Mouse (Mus musculus): ENCODE data around the gene Gm2035. TPM values are rescaled to one million over a fixed set of nuclear protein-coding genes. Genes with fewer than 3 reads are reported as not detected.
"Not testable (repeated sequence)": the region's sequence is repeated elsewhere in the genome, so short reads cannot be mapped to it uniquely, and the experiment has no call there.

Gm2035 gene
- not detected in 3 replicates for total RNA-seq (2017)

DNA sequence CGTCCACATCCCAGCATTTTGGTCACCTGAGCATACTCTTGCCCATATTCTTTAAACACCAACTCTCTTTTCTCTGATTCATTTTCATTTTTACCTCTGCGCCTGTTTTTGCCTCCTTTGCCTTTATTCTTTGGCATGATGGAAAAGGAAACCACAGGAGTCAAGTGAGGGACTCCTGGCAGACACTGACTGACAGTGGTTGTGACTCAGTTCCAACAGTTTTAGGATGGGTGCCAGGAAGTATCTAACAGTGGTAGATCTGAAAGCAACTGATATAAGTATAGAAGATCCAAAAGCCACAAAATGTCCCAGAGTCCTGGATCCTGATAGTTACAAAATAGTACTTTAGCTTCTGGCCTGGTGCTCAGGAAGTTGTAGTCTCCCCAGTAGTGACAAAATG, at the start of gene Gm2035:
TSS of gene Gm2035 (minus strand) at position 137 of the 400 bp plus-strand sequence.
- ATAC-seq (replicated peaks; ENCODE audit: insufficient number of reproducible peaks, low FRiP score, low TSS enrichment, poor library complexity, severe bottlenecking) = not testable (repeated sequence)

DNA sequence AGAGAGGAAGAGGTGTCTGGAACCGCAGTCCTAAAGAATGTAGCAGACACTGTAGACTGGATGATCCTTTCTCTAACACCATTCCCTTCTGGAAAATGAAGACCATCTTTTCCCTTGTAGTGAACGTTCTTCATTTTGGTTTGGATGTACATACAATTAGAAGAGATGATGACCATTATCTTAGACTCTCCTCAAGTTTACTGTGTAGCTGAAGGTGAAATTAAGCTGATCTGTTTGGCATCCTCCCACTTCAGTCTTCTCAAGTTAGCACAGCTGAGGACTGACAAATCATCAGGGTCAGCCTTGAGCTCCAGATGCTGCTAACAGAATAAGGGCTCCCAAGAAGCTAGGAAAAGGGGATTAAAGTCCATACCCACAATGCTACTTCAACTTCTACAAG, 34.1 kb upstream of the Gm2035 start, which contains the start of gene Gm2042:
TSS of gene Gm2042 (plus strand) at position 301 of the 400 bp plus-strand sequence.
- not testable (repeated sequence) for ATAC-seq (replicated peaks; ENCODE audit: insufficient number of reproducible peaks, low FRiP score, low TSS enrichment, poor library complexity, severe bottlenecking)

DNA sequence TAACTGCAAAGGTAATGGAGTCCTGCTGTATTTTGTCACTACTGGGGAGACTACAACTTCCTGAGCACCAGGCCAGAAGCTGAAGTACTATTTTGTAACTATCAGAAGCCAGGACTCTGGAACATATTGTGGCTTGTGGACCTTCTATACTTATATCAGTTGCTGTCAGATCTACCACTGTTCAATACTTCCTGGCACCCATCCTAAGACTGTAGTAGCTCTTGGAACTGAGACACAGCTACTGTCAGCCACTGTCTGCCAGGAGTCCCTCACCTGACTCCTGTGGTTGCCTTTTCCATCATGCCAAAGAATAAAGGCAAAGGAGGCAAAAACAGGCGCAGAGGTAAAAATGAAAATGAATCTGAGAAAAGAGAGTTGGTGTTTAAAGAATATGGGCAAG, 24.6 kb downstream of the Gm2035 start, which contains the start of gene Gm2022:
TSS of gene Gm2022 (plus strand) at position 301 of the 400 bp plus-strand sequence.
- ATAC-seq (replicated peaks; ENCODE audit: insufficient number of reproducible peaks, low FRiP score, low TSS enrichment, poor library complexity, severe bottlenecking) = not testable (repeated sequence)

DNA sequence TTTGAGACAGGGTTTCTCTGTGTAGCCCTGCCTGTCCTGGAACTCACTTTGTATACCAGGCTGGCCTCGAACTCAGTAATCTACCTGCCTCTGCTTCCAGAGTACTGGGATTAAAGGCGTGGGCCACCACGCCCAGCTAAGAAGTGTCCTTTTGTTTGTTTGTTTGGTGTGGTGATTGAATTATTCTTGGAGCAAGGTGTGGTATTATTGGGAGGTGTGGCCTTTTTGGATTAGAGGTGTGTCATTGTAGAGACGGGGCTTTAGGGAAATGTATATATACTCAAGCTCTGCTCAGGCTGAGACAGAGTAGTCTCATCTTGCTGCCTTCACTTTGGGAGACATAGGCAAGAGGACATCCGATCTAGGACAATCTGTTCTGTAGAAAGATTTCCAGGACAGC, 45.9 kb downstream of the Gm2035 start, which contains the start of gene Gm2016:
TSS of gene Gm2016 (plus strand) at position 301 of the 400 bp plus-strand sequence.
- ATAC-seq (replicated peaks; ENCODE audit: insufficient number of reproducible peaks, low FRiP score, low TSS enrichment, poor library complexity, severe bottlenecking) = not testable (repeated sequence)

Other genes with a start within 250 kb of the Gm2035 start
- not detected in 3 replicates for gene Gm21319, start 144.1 kb downstream of the Gm2035 start, total RNA-seq (2017)
- gene Gm21936, start 124.3 kb downstream of the Gm2035 start, total RNA-seq (2017) = not detected in 3 replicates
- gene BB287469, start 103.3 kb downstream of the Gm2035 start, total RNA-seq (2017) = not detected in 3 replicates
- gene Gm2001, start 77.5 kb downstream of the Gm2035 start, total RNA-seq (2017) = not detected in 3 replicates
- not detected in 3 replicates for gene Gm2016, start 45.8 kb downstream of the Gm2035 start, total RNA-seq (2017)
- not detected in 3 replicates for gene Gm2022, start 24.5 kb downstream of the Gm2035 start, total RNA-seq (2017)
- not detected in 3 replicates for gene Gm2042, start 34.2 kb upstream of the Gm2035 start, total RNA-seq (2017)
- not detected in 3 replicates for gene Gm2075, start 92.0 kb upstream of the Gm2035 start, total RNA-seq (2017)
- not detected in 3 replicates for gene Gm6803, start 98.9 kb upstream of the Gm2035 start, total RNA-seq (2017)
- not detected in 3 replicates for gene Gm2056, start 107.1 kb upstream of the Gm2035 start, total RNA-seq (2017)
- not detected in 3 replicates for gene Gm16368, start 163.8 kb upstream of the Gm2035 start, total RNA-seq (2017)

Measured in monocyte, adult 5-6 weeks (primary cell).